Mouse (Mus musculus): ENCODE data around the gene Olfr608. TPM values are rescaled to one million over a fixed set of nuclear protein-coding genes. Genes with fewer than 3 reads are reported as not detected.

The Olfr608 gene
- polyA plus RNA-seq, 1 experiment from 2014 or later, result not detected

Other genes with a start within 250 kb of the Olfr608 start
- gene Usp17ld, start 217.4 kb upstream of the Olfr608 start, polyA plus RNA-seq (2014; fragmentation: Nextera tagmentation; extraction: Ambion mirVana), result not detected in 2 replicates
- gene Olfr596, start 164.2 kb upstream of the Olfr608 start, polyA plus RNA-seq (2014; fragmentation: Nextera tagmentation; extraction: Ambion mirVana), result not detected in 2 replicates
- not detected in 2 replicates for gene Olfr597, start 153.6 kb upstream of the Olfr608 start, polyA plus RNA-seq (2014; fragmentation: Nextera tagmentation; extraction: Ambion mirVana)
- gene Olfr598, start 146.3 kb upstream of the Olfr608 start, polyA plus RNA-seq (2014; fragmentation: Nextera tagmentation; extraction: Ambion mirVana), result not detected in 2 replicates
- not detected in 2 replicates for gene Olfr599, start 134.0 kb upstream of the Olfr608 start, polyA plus RNA-seq (2014; fragmentation: Nextera tagmentation; extraction: Ambion mirVana)
- not detected in 2 replicates for gene Olfr600, start 120.2 kb upstream of the Olfr608 start, polyA plus RNA-seq (2014; fragmentation: Nextera tagmentation; extraction: Ambion mirVana)
- gene Olfr601, start 107.2 kb upstream of the Olfr608 start, polyA plus RNA-seq (2014; fragmentation: Nextera tagmentation; extraction: Ambion mirVana), result not detected in 2 replicates
- not detected in 2 replicates for gene Olfr603, start 83.7 kb upstream of the Olfr608 start, polyA plus RNA-seq (2014; fragmentation: Nextera tagmentation; extraction: Ambion mirVana)
- not detected in 2 replicates for gene Usp17lc, start 54.8 kb upstream of the Olfr608 start, polyA plus RNA-seq (2014; fragmentation: Nextera tagmentation; extraction: Ambion mirVana)
- gene Olfr605, start 24.4 kb upstream of the Olfr608 start, polyA plus RNA-seq (2014; fragmentation: Nextera tagmentation; extraction: Ambion mirVana), result not detected in 2 replicates
- not detected in 2 replicates for gene Olfr606, start 20.8 kb upstream of the Olfr608 start, polyA plus RNA-seq (2014; fragmentation: Nextera tagmentation; extraction: Ambion mirVana)
- not detected in 2 replicates for gene Olfr607, start 5.7 kb upstream of the Olfr608 start, polyA plus RNA-seq (2014; fragmentation: Nextera tagmentation; extraction: Ambion mirVana)
- not detected in 2 replicates for gene Olfr609, start 28.2 kb downstream of the Olfr608 start, polyA plus RNA-seq (2014; fragmentation: Nextera tagmentation; extraction: Ambion mirVana)
- not detected in 2 replicates for gene Olfr610, start 42.2 kb downstream of the Olfr608 start, polyA plus RNA-seq (2014; fragmentation: Nextera tagmentation; extraction: Ambion mirVana)
- gene Olfr611, start 51.0 kb downstream of the Olfr608 start, polyA plus RNA-seq (2014; fragmentation: Nextera tagmentation; extraction: Ambion mirVana), result not detected in 2 replicates
- not detected in 2 replicates for gene Olfr612, start 72.8 kb downstream of the Olfr608 start, polyA plus RNA-seq (2014; fragmentation: Nextera tagmentation; extraction: Ambion mirVana)
- gene Olfr613, start 78.2 kb downstream of the Olfr608 start, polyA plus RNA-seq (2014; fragmentation: Nextera tagmentation; extraction: Ambion mirVana), result not detected in 2 replicates
- not detected in 2 replicates for gene Olfr615, start 86.2 kb downstream of the Olfr608 start, polyA plus RNA-seq (2014; fragmentation: Nextera tagmentation; extraction: Ambion mirVana)
- not detected in 2 replicates for gene Olfr616, start 99.3 kb downstream of the Olfr608 start, polyA plus RNA-seq (2014; fragmentation: Nextera tagmentation; extraction: Ambion mirVana)
- gene Olfr617, start 103.2 kb downstream of the Olfr608 start, polyA plus RNA-seq (2014; fragmentation: Nextera tagmentation; extraction: Ambion mirVana), result not detected in 2 replicates
- gene Olfr618, start 120.2 kb downstream of the Olfr608 start, polyA plus RNA-seq (2014; fragmentation: Nextera tagmentation; extraction: Ambion mirVana), result not detected in 2 replicates
- gene Olfr619, start 130.7 kb downstream of the Olfr608 start, polyA plus RNA-seq (2014; fragmentation: Nextera tagmentation; extraction: Ambion mirVana), result not detected in 2 replicates
- not detected in 2 replicates for gene Olfr620, start 142.7 kb downstream of the Olfr608 start, polyA plus RNA-seq (2014; fragmentation: Nextera tagmentation; extraction: Ambion mirVana)
- gene Olfr622, start 172.8 kb downstream of the Olfr608 start, polyA plus RNA-seq (2014; fragmentation: Nextera tagmentation; extraction: Ambion mirVana), result not detected in 2 replicates
- not detected in 2 replicates for gene Olfr623, start 193.8 kb downstream of the Olfr608 start, polyA plus RNA-seq (2014; fragmentation: Nextera tagmentation; extraction: Ambion mirVana)
- 0.03 and 0.04 TPM in 2 replicates for gene Olfr624, start 201.3 kb downstream of the Olfr608 start, polyA plus RNA-seq (2014; fragmentation: Nextera tagmentation; extraction: Ambion mirVana)
- gene Olfr625-ps1, start 212.8 kb downstream of the Olfr608 start, polyA plus RNA-seq (2014; fragmentation: Nextera tagmentation; extraction: Ambion mirVana), result not detected in 2 replicates
- gene Olfr243, start 244.8 kb downstream of the Olfr608 start, polyA plus RNA-seq (2014; fragmentation: Nextera tagmentation; extraction: Ambion mirVana), result not detected in 2 replicates